Mouse (Mus musculus) embryonic facial prominence, embryonic 13.5 days (tissue): ENCODE results near the gene Rap1gap2. TPM values are rescaled to one million over a fixed set of nuclear protein-coding genes. Genes with fewer than 3 reads are reported as not detected.

Source experiments
- ATAC-seq: fragments of 200-750 bp; cut with Nextera tagmentation; 2 replicates; pipeline ENCODE4 v1.8.0; 2017; ENCODE audit warnings: low read depth; ENCODE audit not compliant: insufficient number of reproducible peaks, insufficient read depth, low FRiP score, low TSS enrichment
- H3K27ac ChIP-seq: fragments of 300-500 bp; sonication (generic); 2 replicates; pipeline ENCODE4 v1.5.1; 2015; ENCODE audit warnings: moderate library complexity, mild to moderate bottlenecking, inconsistent platforms
- H3K27me3 ChIP-seq: fragments of 300-500 bp; sonication (generic); 2 replicates; pipeline ENCODE4 v1.6.1; 2015; ENCODE audit warnings: mild to moderate bottlenecking, inconsistent platforms
- H3K36me3 ChIP-seq: fragments of 300-500 bp; sonication (generic); 2 replicates; pipeline ENCODE4 v1.6.1; 2015; ENCODE audit warnings: mild to moderate bottlenecking, inconsistent platforms
- H3K4me1 ChIP-seq: fragments of 300-500 bp; sonication (generic); 2 replicates; pipeline ENCODE4 v1.6.1; 2015; ENCODE audit warnings: inconsistent platforms
- H3K4me2 ChIP-seq: fragments of 300-500 bp; sonication (generic); 2 replicates; pipeline ENCODE4 v1.6.1; 2015; ENCODE audit warnings: moderate library complexity, mild to moderate bottlenecking, inconsistent platforms
- H3K4me3 ChIP-seq: fragments of 300-500 bp; sonication (generic); 2 replicates; pipeline ENCODE4 v1.5.1; 2015; ENCODE audit warnings: mild to moderate bottlenecking, inconsistent platforms
- H3K9ac ChIP-seq: fragments of 300-500 bp; sonication (generic); 2 replicates; pipeline ENCODE4 v1.6.1; 2015; ENCODE audit warnings: mild to moderate bottlenecking, inconsistent platforms
- H3K9me3 ChIP-seq: fragments of 300-500 bp; sonication (generic); 2 replicates; pipeline ENCODE4 v1.6.1; 2016; ENCODE audit warnings: inconsistent platforms
- WGBS: fragments of 180-500 bp; shearing (Covaris S2); methylation state at CpG from one replicate; pipeline ENCODE4 v1.1.7; 2015; ENCODE audit warnings: mixed read lengths; 5-methylcytosine and 5-hydroxymethylcytosine counted together
- polyA plus RNA-seq: library from polyadenylated mRNA; unstranded; fragments of >200 nt; fragmentation: Nextera tagmentation; extraction: Ambion mirVana; gene quantifications from 2 replicates; pipeline ENCODE4 v1.2.1, GENCODE M21; 2015

Rap1gap2 gene
- polyA plus RNA-seq, 1 experiment from 2014 or later = 1.1 TPM

DNA sequence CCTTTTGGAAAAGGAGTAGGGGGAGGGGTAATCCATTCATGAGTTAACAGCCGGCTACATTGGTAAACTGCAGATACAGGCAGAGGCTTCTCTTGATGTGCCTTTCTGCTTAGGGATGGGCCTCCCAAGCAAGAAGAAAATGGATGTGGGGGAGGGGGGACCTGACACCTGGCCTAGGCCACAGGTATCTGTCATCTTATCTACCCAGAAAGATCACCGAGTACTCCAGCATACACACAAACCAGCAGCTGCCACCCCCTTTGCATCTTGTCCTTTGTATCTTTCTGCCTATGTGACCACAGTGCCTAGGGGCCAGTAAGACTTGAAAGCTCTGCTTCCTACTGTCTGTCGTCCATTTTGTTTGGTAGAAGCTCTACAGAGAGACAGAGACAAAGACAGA, 79.0 kb downstream of the Rap1gap2 start:
- Histone ChIP-seq H3K27ac (no peak overlapping the region), H3K4me1 (peaks cover 10% of the 10 kb centered on the region), H3K27me3 (0 out of 2 replicates have a peak, but pooled peaks cover 3% of the 10 kb centered on the region), H3K9me3 (no peaks in the 10 kb centered on the region), H3K4me2 (no peak overlapping the region), H3K9ac (no peak overlapping the region), H3K4me3 (no peak overlapping the region), H3K36me3 (no peaks in the 10 kb centered on the region)
- WGBS = 30% methylated on average over 3 of the region's 3 CpGs
- no peak for ATAC-seq

DNA sequence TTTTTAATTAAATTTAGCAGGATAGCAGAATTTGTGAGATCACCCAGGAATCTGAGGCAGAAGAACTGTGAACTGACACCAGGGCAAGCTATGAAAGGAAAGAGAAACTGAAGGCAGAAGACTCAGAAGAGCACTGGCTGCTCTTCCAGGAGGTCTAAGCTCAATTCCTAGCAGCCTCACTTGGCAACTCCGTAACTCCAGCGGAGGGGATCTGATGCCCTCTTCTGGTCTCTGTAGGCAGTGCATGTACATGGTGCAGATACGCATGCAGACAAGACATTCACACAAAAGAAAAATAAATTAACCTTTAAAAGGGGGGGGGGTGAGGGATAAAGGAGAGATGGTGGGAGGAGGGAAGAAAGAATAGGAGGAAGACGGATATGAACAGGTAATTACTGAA, 80.9 kb downstream of the Rap1gap2 start:
- 59% methylated on average over 4 of the region's 4 CpGs for WGBS
- peaks cover 8% of the 10 kb centered on the region for H3K4me1 ChIP-seq
- H3K9ac ChIP-seq = no peak overlapping the region
- H3K4me2 ChIP-seq = no peak overlapping the region
- H3K27me3 ChIP-seq = peaks cover 13% of the 10 kb centered on the region
- H3K9me3 ChIP-seq = no peaks in the 10 kb centered on the region
- no peak for ATAC-seq
- H3K4me3 ChIP-seq = no peak overlapping the region
- no peak overlapping the region for H3K27ac ChIP-seq
- no peaks in the 10 kb centered on the region for H3K36me3 ChIP-seq

DNA sequence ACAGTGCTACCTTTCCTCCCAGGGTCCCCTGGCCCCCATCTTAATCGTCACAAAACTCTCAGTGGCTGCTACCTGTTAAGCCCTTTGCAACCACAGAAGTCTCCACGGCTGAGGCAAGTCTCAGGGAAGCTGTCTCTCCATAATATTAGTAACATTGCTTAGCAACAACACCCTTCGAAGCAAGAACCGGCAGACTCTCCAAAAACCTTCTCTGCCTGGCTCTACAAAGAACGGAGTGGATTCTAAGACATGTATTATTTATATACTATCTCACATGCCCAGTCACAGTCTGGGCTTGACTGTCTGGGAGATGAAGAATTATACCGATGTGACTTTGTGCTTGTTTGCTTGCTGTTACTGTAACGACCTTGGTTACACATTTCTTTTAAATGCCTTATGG, 83.2 kb downstream of the Rap1gap2 start:
- no peak for ATAC-seq
- Histone ChIP-seq H3K9me3 (no peaks in the 10 kb centered on the region), H3K27me3 (peaks cover 36% of the 10 kb centered on the region), H3K9ac (no peak overlapping the region), H3K4me2 (no peak overlapping the region; the same call in 1 of the 2 replicates), H3K4me3 (no peak overlapping the region), H3K27ac (no peak overlapping the region), H3K4me1 (peaks cover 17% of the 10 kb centered on the region), H3K36me3 (no peaks in the 10 kb centered on the region)
- WGBS = 64% methylated on average over 7 of the region's 7 CpGs

DNA sequence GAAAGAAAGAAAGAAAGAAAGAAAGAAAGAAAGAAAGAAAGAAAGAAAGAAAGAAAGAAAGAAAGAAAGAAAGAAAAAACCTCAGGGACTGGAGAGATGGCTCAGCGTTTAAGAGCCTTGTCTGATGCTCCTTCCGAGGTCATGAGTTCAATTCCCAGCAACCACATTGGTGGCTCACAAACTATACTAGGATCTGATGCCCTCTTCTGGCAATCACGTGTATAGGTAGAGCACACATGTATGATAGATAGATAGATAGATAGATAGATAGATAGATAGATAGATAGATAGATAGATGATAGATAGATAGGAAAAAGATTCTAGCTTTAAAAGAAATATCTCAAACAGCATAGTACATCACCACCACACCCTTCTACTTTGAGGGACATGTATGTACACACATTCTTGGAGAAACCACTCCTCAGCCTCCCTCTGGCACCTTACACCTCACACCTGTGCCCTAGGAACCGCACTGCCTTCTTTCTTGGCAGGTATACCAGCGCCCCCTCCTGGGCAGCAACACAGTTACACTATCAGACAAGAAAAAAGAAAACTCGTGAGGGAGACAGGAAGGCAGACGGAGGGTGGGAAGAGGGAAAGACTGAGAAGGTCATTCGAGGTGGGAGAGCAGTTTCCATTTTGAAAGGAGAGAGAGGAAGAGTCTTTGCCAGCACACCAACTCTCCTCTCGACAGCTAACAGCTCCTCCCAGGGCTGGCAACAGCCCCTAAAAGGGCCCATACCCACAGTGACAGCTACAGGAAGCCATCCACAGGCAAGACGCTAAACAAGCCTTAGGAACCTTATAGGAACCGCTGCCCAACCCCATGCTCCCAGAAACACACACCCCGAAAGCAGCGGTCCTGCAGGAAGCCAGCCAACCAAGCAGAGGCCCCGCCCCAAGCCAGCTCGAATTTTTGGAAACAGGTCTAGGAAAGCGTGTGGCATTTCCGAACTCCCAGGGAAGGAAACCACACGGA, 84.2 kb downstream of the Rap1gap2 start:
- peak overlapping the region; percentile 27 for H3K4me3 ChIP-seq
- H3K4me2 ChIP-seq = peak overlapping the region; percentile 58
- no peaks in the 10 kb centered on the region for H3K36me3 ChIP-seq
- ATAC-seq = no peak
- H3K4me1 ChIP-seq = peaks cover 24% of the 10 kb centered on the region
- 13% methylated on average over 18 of the region's 18 CpGs for WGBS
- peaks cover 47% of the 10 kb centered on the region for H3K27me3 ChIP-seq
- H3K27ac ChIP-seq = peak overlapping the region; percentile 8; the same call in 1 of the 2 replicates
- H3K9ac ChIP-seq = no peak overlapping the region
- H3K9me3 ChIP-seq = no peaks in the 10 kb centered on the region

DNA sequence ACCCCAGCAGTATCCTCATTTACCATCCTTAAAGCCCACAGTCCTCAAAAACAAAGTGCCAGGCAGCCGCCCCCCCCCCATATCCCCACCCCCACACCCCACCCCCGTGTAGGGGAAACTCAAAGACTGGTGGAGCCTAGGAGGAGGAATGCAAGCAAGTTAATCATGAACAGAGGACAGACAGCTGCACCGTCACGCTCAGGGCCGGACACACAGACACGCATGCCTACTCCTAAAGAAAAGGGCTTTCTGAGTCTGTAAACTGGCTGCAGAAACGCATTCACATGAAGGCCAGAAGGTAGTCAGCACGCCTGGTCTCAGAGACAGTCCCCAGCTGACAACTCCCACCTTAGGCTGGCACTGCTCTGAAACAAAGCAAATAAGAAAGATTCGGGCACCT, 85.1 kb downstream of the Rap1gap2 start:
- peaks cover 25% of the 10 kb centered on the region for H3K4me1 ChIP-seq
- H3K9ac ChIP-seq = no peak overlapping the region
- 47% methylated on average over 9 of the region's 9 CpGs for WGBS

DNA sequence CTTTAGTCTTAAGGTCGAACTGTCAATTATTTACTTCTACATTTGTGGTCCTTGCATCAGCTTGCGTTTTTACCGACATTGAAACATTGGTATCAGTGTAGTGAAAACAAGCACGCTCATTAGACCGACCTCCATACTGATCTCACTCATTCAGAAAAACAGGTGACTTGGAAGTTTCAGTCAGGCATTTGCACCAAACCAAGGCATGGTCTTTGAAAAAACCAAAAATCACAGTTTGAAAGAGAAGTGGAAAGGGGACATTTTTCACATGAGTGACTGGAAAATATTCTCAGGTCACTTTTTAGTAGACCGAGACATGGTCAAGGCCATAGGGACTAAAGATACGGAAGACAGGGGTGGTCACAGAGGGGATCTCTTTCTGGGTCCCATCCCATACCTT, 85.5 kb downstream of the Rap1gap2 start:
- Histone ChIP-seq H3K27ac (no peak overlapping the region), H3K4me3 (no peak overlapping the region), H3K27me3 (peaks cover 58% of the 10 kb centered on the region), H3K4me1 (peaks cover 25% of the 10 kb centered on the region), H3K4me2 (no peak overlapping the region), H3K9me3 (no peaks in the 10 kb centered on the region), H3K36me3 (no peaks in the 10 kb centered on the region), H3K9ac (no peak overlapping the region)
- no peak for ATAC-seq
- 90% methylated on average over 7 of the region's 7 CpGs for WGBS

More for the DNA sequence above, 85.1 kb downstream of the Rap1gap2 start:
- Histone ChIP-seq H3K36me3 (no peaks in the 10 kb centered on the region), H3K4me3 (no peak overlapping the region), H3K27me3 (peaks cover 55% of the 10 kb centered on the region), H3K4me2 (no peak overlapping the region), H3K27ac (no peak overlapping the region), H3K9me3 (no peaks in the 10 kb centered on the region)
- no peak for ATAC-seq

DNA sequence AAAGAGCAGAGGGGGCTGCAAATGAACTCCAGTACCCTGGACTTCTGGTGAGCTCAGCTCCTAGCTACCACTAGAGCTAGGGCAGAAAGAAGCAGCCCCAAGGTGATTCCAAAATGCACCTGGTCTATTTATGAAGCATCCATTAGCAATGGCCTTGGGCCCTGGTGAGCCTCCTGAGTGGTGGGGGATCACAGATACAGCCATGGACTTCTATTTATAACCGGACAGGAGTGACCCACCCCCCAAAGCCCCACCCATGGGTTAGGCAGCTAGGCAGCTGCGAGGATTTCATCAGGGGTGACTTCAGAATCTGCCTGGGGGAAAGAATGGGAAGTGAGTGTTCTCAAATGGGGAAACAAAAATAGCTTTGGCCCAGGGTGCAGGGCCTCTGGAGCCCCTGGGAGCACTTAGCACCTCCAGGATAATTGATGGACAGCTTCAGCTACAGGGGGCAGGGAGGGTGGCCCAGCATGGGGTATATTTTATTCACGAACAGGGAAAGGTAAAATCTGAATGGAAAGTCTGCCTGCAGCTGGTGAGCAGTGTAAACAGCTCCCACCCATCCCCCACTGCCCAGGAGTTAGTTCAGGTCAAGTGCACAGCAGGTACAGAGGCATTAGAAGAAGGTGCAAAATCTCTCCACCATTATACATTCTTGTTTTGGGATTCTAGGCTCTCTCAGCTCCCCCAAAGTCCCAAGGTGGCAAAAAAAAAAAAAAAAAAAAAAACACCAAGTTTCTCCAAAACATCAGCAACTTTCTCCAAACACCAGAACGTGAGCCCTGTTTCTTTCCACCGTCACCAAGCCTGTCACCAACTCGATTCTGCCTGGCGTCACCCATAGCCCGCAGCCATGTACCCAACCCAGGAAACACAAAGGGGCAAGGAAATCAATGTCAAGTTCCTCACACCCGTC, 86.4 kb downstream of the Rap1gap2 start:
- ATAC-seq = no peak
- H3K4me2 ChIP-seq = no peak overlapping the region
- H3K4me1 ChIP-seq = peaks cover 25% of the 10 kb centered on the region
- 52% methylated on average over 9 of the region's 9 CpGs for WGBS
- H3K36me3 ChIP-seq = no peaks in the 10 kb centered on the region
- H3K9me3 ChIP-seq = no peaks in the 10 kb centered on the region
- no peak overlapping the region for H3K4me3 ChIP-seq
- peaks cover 64% of the 10 kb centered on the region for H3K27me3 ChIP-seq
- H3K27ac ChIP-seq = no peak overlapping the region
- H3K9ac ChIP-seq = no peak overlapping the region

DNA sequence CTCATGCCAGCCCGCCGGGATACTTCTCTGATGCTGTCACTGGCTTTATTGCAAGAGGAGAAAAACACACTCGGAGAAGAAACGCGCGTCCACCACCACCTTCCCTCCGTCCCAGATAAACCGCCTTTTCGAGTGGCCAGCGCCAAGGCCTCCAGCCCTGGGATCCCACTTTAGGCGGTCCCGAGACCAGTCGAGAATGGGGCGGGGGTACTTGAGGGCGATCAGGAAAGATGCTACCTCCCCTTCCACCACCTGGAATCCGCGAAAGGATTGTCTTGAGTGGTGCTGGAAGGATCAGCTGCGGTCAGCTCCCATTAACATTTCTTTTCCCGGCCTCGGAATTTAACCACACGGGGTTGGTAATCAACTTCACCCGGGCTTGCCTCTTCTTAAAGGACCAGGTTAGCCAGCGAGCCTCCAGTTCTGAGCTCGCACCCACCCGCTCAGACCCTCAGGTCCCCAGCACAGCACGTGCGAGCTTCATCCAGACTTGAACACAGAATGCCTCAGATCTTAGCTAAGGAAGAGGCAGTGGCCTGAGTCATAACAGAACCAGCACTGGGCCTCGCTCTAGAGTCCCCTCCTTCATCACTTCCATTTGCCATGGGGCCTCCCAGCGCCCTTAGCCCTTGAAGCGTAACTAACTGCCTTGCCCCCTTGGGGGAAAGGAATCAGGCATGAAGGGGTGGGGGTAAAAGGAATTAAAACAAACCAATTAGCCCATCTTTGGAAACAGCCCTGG, 87.3 kb downstream of the Rap1gap2 start:
- H3K4me1 ChIP-seq = peaks cover 25% of the 10 kb centered on the region
- H3K27me3 ChIP-seq = peaks cover 64% of the 10 kb centered on the region
- peak overlapping the region; percentile 79 for H3K4me3 ChIP-seq
- no peaks in the 10 kb centered on the region for H3K9me3 ChIP-seq
- H3K36me3 ChIP-seq = no peaks in the 10 kb centered on the region
- H3K4me2 ChIP-seq = peak overlapping the region; percentile 93
- ATAC-seq = no peak
- WGBS = 2% methylated on average over 30 of the region's 30 CpGs
- peak overlapping the region; percentile 75 for H3K9ac ChIP-seq
- peak overlapping the region; percentile 2; the same call in 1 of the 2 replicates for H3K27ac ChIP-seq

DNA sequence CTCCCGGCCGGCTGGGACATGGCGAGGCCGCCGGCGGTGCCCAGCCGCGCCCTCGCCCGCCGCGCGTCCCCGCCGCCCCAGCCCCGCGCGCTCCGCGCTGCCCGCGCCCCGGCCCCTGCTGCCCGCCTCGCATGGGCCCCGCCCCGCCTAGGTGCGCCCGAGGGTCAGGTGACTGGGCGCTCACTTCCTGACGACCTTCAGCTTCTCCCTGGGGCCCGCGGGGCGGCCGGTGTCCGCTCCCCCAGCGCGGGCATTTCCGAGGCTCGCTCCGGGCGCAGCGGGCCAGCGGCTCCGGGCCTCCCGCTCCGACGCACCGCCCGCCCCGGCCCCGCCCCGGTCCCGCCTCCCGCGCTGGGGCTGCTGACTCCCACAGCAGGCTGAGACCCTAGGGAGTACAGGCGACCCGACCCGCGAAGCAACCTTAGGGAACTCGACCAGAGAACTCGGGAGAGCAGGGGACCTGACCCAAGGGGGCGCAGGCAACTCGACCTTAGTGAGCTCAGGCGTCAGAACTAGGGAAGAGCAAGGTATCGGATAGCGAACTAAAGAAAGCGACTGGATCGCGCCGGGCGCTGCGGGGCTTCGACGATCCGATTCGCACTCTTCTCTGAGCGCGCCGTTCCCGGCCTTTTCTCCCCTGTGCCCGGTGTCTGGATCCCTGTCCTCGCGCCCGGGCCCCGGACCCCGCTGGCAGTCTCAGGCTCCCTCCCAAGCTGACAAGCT, 88.1 kb downstream of the Rap1gap2 start:
- Histone ChIP-seq H3K27ac (peak overlapping the region; percentile 2; the same call in 1 of the 2 replicates), H3K4me2 (peak overlapping the region; percentile 93), H3K9me3 (no peaks in the 10 kb centered on the region), H3K4me1 (peaks cover 25% of the 10 kb centered on the region), H3K27me3 (peaks cover 61% of the 10 kb centered on the region), H3K9ac (peak overlapping the region; percentile 75), H3K4me3 (peak overlapping the region; percentile 79), H3K36me3 (no peaks in the 10 kb centered on the region)
- ATAC-seq = no peak
- WGBS = under 1% methylated on average over 87 of the region's 87 CpGs

DNA sequence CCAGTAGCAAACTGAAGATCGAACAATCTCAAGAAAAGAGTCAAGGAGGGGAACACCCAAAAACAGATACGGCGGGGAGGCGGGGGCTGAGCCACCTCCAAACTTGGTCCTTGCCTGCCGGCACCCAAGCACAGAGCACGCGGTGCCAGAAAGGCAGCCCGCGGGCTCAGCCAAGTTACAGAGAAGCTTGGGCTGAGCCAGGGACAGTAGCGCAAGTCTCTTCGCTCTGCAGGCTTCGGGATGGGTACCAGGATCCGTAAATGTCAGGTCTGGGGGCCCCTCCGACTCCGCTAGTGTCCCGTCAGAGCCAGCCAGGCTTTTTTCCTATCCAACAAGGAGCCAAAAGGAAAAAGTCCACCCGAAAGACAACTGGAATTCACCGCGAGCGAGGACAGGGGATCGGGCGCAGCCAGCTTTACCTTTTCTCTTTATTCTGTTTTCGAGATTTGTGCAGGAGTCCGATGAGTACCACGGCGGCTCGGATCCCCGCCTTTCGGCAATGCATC, 88.7 kb downstream of the Rap1gap2 start:
- Histone ChIP-seq H3K9me3 (no peaks in the 10 kb centered on the region), H3K9ac (peak overlapping the region; percentile 75), H3K4me3 (peak overlapping the region; percentile 79), H3K36me3 (no peaks in the 10 kb centered on the region), H3K4me1 (peaks cover 24% of the 10 kb centered on the region), H3K4me2 (peak overlapping the region; percentile 93), H3K27ac (no peak overlapping the region), H3K27me3 (peaks cover 61% of the 10 kb centered on the region)
- WGBS = 1% methylated on average over 29 of the region's 29 CpGs
- no peak for ATAC-seq
